Mouse (Mus musculus): Measurements from ENCODE around the gene Hhat.

Hhat gene

DNA sequence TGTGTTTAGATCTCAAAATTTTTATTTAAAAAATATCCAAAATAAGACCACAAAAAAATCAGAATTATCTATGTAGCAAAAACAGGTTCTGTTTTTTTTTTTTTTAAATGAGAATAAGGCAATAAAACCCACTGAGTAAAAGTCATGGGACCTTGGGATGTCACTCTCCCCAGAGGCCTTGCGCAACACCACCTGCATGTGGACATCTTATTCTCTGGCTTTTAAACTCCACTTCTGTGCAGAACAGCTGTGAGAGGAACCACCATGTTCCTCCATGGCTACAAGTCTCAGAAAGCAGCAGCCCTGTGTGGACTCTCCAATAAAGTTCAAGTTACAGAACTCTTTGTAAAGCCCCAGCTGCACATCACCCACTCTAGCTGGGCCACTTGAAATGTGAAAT lies 258.2 kb downstream of the Hhat start:
- TF ChIP-seq NANOG (IDR thresholded peaks at IDR 0.05; ENCODE audit: borderline replicate concordance, low read length) (no peak), POU5F1 (IDR thresholded peaks at IDR 0.05; ENCODE audit: borderline replicate concordance, low read length) (no peak), CTCF (conservative IDR thresholded peaks at IDR 0.05; ENCODE audit: low read length) (no peak)

DNA sequence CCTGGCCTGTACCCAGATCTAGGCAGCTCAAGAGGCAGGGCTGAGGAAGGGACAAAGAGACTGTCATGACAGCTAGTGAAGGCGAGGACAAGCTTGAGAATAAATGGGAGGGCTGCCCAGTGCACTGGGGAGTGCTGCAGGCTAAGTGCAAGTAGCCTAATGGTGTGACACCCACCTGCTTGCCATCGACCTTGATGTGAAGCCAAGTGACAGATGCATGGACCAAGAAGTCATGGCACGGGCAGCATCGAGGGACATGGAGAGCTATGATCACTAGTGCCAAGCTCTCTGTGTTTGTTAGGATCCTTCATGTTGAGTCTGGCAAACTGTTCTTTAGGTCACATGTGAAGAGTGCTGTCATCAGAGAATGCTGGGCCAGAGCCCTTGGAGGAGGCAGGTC lies 267.4 kb downstream of the Hhat start:
- Histone ChIP-seq H3K9me3 (ENCODE audit: low read length) (no peaks in the 10 kb centered on the region), H3K36me3 (ENCODE audit: insufficient read depth, low read length) (no peaks in the 10 kb centered on the region), H3K4me3 (replicated peaks; ENCODE audit: low read length) (no peak overlapping the region), H3K4me1 (replicated peaks; ENCODE audit: low read depth, low read length) (peaks cover 13% of the 10 kb centered on the region), H3K27me3 (ENCODE audit: insufficient read depth, low read length) (no peaks in the 10 kb centered on the region)
- TF ChIP-seq NANOG (IDR thresholded peaks at IDR 0.05; ENCODE audit: borderline replicate concordance, low read length) (no peak), CTCF (conservative IDR thresholded peaks at IDR 0.05; ENCODE audit: low read length) (no peak), POU5F1 (IDR thresholded peaks at IDR 0.05; ENCODE audit: borderline replicate concordance, low read length) (no peak)

More for the DNA sequence above, 258.2 kb downstream of the Hhat start:
- Histone ChIP-seq H3K36me3 (ENCODE audit: insufficient read depth, low read length) (no peaks in the 10 kb centered on the region), H3K4me3 (replicated peaks; ENCODE audit: low read length) (no peak overlapping the region), H3K9me3 (ENCODE audit: low read length) (no peaks in the 10 kb centered on the region), H3K27me3 (ENCODE audit: insufficient read depth, low read length) (no peaks in the 10 kb centered on the region), H3K4me1 (replicated peaks; ENCODE audit: low read depth, low read length) (peaks cover 59% of the 10 kb centered on the region)

DNA sequence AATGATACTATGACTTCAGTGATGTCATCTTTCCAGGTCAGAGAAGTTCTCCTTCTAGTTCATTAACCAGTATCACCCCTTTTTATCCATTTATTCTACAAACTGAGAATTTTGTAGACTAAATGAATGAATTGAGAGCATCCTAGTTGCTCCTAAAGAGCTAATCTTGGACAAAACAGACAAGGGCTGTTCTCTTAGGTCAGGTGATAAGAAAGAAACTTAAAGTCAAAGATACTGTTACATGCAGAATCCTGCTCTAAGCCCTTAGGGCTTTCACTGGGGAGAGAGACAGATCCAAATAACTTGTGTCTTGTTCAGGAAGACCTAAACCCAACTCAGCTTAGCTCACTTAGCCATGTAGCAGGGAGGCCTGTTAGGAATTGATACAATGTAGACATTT lies 268.2 kb downstream of the Hhat start:
- no peak for TF ChIP-seq CTCF (conservative IDR thresholded peaks at IDR 0.05; ENCODE audit: low read length)
- no peak for TF ChIP-seq NANOG (IDR thresholded peaks at IDR 0.05; ENCODE audit: borderline replicate concordance, low read length)
- no peak for TF ChIP-seq POU5F1 (IDR thresholded peaks at IDR 0.05; ENCODE audit: borderline replicate concordance, low read length)
- peaks cover 8% of the 10 kb centered on the region for H3K4me1 ChIP-seq (replicated peaks; ENCODE audit: low read depth, low read length)
- no peaks in the 10 kb centered on the region for H3K9me3 ChIP-seq (ENCODE audit: low read length)
- no peak overlapping the region for H3K4me3 ChIP-seq (replicated peaks; ENCODE audit: low read length)
- no peaks in the 10 kb centered on the region for H3K27me3 ChIP-seq (ENCODE audit: insufficient read depth, low read length)
- H3K36me3 ChIP-seq (ENCODE audit: insufficient read depth, low read length) = no peaks in the 10 kb centered on the region

DNA sequence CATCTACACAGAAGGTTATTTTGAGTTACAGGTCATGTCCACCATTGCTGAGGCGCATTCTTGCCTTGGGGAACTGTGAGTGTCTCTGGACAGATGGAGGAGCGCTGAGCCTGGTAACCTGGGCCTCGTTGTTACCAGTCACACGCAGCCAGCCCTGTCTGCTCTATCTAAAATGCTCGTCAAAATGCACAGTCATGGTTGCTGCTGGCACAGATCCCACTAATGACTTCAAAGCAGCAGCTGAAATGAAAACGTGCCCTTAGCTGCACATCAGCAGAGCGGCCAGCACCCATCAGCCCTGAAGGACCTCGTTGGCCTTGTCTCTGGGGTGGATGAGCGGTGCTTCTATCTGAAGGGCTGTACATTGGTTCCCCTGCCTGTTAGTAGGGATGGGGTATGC lies 269.0 kb downstream of the Hhat start:
- Histone ChIP-seq H3K9me3 (ENCODE audit: low read length) (no peaks in the 10 kb centered on the region), H3K4me3 (replicated peaks; ENCODE audit: low read length) (no peak overlapping the region), H3K36me3 (ENCODE audit: insufficient read depth, low read length) (no peaks in the 10 kb centered on the region), H3K4me1 (replicated peaks; ENCODE audit: low read depth, low read length) (peaks cover 8% of the 10 kb centered on the region), H3K27me3 (ENCODE audit: insufficient read depth, low read length) (no peaks in the 10 kb centered on the region)
- TF ChIP-seq CTCF (conservative IDR thresholded peaks at IDR 0.05; ENCODE audit: low read length) = no peak
- TF ChIP-seq NANOG (IDR thresholded peaks at IDR 0.05; ENCODE audit: borderline replicate concordance, low read length) = no peak
- no peak for TF ChIP-seq POU5F1 (IDR thresholded peaks at IDR 0.05; ENCODE audit: borderline replicate concordance, low read length)

DNA sequence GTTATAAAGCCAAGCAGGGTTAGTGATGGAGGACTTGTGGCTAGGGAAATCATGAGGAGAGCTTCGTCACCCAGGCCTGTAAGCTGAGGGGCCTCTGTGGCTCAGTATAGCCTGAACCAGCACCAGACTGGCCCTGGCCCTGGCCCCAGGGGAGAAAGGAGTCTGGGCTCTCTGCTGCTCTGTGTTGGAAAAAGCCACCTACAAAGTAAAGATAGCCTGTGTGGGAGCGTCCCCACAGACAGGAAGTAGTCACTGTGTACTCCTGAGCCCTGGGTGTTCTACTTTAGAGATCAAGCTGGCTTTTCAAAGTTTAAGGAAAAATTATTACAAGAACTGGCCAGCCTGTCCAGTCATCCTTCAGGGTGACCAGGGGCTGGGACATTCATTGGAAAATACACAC lies 273.5 kb downstream of the Hhat start:
- Histone ChIP-seq H3K4me3 (replicated peaks; ENCODE audit: low read length) (no peak overlapping the region), H3K27me3 (ENCODE audit: insufficient read depth, low read length) (no peaks in the 10 kb centered on the region)
- TF ChIP-seq POU5F1 (IDR thresholded peaks at IDR 0.05; ENCODE audit: borderline replicate concordance, low read length) = no peak

DNA sequence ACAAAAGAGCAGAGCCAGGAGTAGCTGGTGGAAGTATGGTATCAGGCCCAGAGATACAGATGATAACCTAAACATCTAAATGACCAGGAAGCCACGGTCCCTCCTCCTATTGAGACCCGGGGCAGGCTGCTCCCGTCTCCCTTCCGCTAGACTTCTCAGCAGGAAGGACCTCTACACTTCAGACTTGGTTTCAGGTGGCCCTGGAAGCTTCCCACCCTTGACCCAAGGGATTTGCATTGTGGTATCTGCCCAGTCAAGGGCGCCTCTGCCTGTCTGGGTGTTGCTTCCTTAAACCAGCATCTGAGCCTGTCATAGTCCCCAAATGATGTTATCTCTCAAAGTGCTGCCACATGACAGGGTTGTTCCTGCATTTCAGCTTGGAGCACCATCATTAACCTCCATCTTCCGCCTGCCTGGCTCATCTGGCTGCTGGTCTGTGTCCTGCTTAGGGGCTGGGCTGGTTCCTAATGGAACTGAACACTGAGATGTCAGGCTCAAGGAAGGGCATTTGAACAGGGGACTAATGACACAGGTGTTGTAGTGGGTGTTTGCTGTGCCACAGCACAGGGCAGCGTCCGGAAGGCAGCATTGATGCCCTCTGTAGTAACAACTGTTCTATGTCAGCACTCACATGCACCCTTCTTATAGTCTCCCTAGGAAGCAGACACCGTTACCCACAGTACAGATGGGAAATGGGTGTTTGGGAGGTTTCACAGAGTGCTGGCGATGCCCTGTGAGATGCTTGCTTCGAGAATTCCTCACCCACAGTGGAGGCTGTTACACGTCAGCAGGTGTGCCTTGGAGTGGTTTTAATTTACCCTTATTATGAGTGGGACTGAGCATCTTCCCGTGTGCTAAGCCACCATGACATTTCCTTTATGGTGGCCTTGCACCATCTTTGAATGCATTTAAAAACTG lies 280.9 kb downstream of the Hhat start:
- no peaks in the 10 kb centered on the region for H3K4me1 ChIP-seq (replicated peaks; ENCODE audit: low read depth, low read length)
- 0 out of 2 replicates have a peak, but pooled peaks cover 3% of the 10 kb centered on the region for H3K27me3 ChIP-seq (ENCODE audit: insufficient read depth, low read length)
- no peak overlapping the region for H3K4me3 ChIP-seq (replicated peaks; ENCODE audit: low read length)
- no peaks in the 10 kb centered on the region for H3K36me3 ChIP-seq (ENCODE audit: insufficient read depth, low read length)
- no peak for TF ChIP-seq POU5F1 (IDR thresholded peaks at IDR 0.05; ENCODE audit: borderline replicate concordance, low read length)
- TF ChIP-seq CTCF (conservative IDR thresholded peaks at IDR 0.05; ENCODE audit: low read length) = no peak
- no peak for TF ChIP-seq NANOG (IDR thresholded peaks at IDR 0.05; ENCODE audit: borderline replicate concordance, low read length)
- no peaks in the 10 kb centered on the region for H3K9me3 ChIP-seq (ENCODE audit: low read length)

More for the DNA sequence above, 273.5 kb downstream of the Hhat start:
- H3K4me1 ChIP-seq (replicated peaks; ENCODE audit: low read depth, low read length) = no peaks in the 10 kb centered on the region
- H3K9me3 ChIP-seq (ENCODE audit: low read length) = no peaks in the 10 kb centered on the region
- H3K36me3 ChIP-seq (ENCODE audit: insufficient read depth, low read length) = no peaks in the 10 kb centered on the region

DNA sequence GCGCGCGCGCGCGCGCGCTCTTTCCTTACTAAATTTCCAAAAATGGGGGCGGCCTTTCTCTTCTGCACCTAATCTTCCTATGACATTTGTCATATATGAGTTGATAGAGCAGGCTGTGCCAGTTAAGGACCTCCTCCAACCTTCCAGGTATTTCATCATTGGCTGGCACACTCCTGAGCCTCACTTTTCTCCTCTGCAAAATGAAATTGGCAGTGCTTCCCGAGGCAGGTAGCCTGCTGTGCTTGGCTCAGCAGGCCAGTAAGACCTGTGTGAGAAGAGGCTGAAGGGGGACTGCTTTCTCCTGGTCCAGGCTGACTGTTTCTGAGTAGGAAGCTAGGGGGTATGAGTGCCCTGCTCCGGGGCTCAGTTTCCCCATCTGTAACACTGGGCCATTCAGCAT lies 283.5 kb downstream of the Hhat start:
- Histone ChIP-seq H3K4me1 (replicated peaks; ENCODE audit: low read depth, low read length) (no peaks in the 10 kb centered on the region), H3K27me3 (ENCODE audit: insufficient read depth, low read length) (0 out of 2 replicates have a peak, but pooled peaks cover 3% of the 10 kb centered on the region), H3K4me3 (replicated peaks; ENCODE audit: low read length) (no peak overlapping the region), H3K36me3 (ENCODE audit: insufficient read depth, low read length) (no peaks in the 10 kb centered on the region), H3K9me3 (ENCODE audit: low read length) (no peaks in the 10 kb centered on the region)
- no peak for TF ChIP-seq NANOG (IDR thresholded peaks at IDR 0.05; ENCODE audit: borderline replicate concordance, low read length)
- TF ChIP-seq POU5F1 (IDR thresholded peaks at IDR 0.05; ENCODE audit: borderline replicate concordance, low read length) = no peak
- TF ChIP-seq CTCF (conservative IDR thresholded peaks at IDR 0.05; ENCODE audit: low read length) = no peak

DNA sequence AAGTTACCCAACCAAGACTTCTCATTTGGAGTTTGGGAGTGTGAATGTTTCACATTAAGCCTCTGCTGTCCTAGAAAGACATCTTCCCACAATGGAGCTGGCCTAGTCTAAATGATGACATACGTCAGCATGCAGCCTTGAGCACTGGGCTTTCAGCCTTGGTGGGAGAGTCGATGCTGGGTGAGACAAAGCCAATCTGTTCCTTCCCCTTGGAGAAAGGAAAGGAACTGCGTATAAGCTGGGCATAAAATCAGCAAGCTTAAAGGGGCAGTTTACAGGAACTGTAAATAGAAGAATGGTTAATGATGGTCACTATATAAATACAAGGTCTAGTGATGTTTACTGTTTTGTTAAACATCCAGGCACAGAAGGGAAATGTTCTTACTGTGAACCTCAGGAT lies 286.0 kb downstream of the Hhat start:
- Histone ChIP-seq H3K4me1 (replicated peaks; ENCODE audit: low read depth, low read length) (no peaks in the 10 kb centered on the region), H3K36me3 (ENCODE audit: insufficient read depth, low read length) (no peaks in the 10 kb centered on the region), H3K4me3 (replicated peaks; ENCODE audit: low read length) (no peak overlapping the region), H3K9me3 (ENCODE audit: low read length) (no peaks in the 10 kb centered on the region), H3K27me3 (ENCODE audit: insufficient read depth, low read length) (0 out of 2 replicates have a peak, but pooled peaks cover 3% of the 10 kb centered on the region)
- TF ChIP-seq POU5F1 (IDR thresholded peaks at IDR 0.05; ENCODE audit: borderline replicate concordance, low read length) = no peak
- TF ChIP-seq NANOG (IDR thresholded peaks at IDR 0.05; ENCODE audit: borderline replicate concordance, low read length) = no peak
- no peak for TF ChIP-seq CTCF (conservative IDR thresholded peaks at IDR 0.05; ENCODE audit: low read length)

All from E14TG2a.4 (cell line).